Mouse (Mus musculus) E14TG2a.4 (cell line): Measurements from ENCODE around the gene Cdca7l.

Experiments used
- CTCF ChIP-seq: conservative IDR thresholded peaks from 2 replicates; pipeline ENCODE4 v1.5.1; 2014; ENCODE audit warnings: low read length
- NANOG ChIP-seq: IDR thresholded peaks from 2 replicates; pipeline ENCODE4 v1.6.1; 2014; ENCODE audit warnings: borderline replicate concordance, low read length, mixed read lengths
- POU5F1 ChIP-seq: IDR thresholded peaks from 2 replicates; pipeline ENCODE4 v1.6.1; 2014; ENCODE audit warnings: low read length, borderline replicate concordance

DNA sequence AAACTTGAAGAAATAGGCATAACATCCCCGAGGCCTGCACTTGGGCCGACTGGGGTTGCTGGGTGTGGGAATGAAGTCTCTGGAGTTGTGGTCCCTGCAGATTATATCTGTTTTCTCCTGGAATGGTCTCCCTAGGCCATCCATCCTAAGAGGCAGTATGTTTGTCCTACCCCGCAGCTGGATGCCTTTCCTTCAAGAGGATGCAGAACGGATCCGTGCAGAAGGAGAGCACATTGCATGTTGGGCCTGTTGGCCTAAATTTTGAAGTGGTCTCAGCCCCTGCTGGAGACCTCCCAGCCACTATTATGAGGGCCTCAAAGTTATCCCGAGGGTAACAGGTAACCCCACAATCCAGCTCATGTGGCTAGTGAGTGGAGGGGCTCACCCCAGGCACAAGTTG is 44.5 kb downstream of the Cdca7l start:
- TF ChIP-seq CTCF (no peak), POU5F1 (no peak), NANOG (no peak)
